Mouse (Mus musculus) urinary bladder, postnatal 0 days (tissue): ENCODE data around the gene Rhox4b. TPM values are rescaled to one million over a fixed set of nuclear protein-coding genes. Genes with fewer than 3 reads are reported as not detected.

ENCODE experiments used
- polyA plus RNA-seq: library from polyadenylated mRNA; unstranded; fragments of >200 nt; fragmentation: Nextera tagmentation; extraction: Ambion mirVana; gene quantifications from 2 replicates; pipeline ENCODE4 v1.2.1, GENCODE M21; 2015

Rhox4b gene
- not detected in 2 replicates for polyA plus RNA-seq

DNA sequence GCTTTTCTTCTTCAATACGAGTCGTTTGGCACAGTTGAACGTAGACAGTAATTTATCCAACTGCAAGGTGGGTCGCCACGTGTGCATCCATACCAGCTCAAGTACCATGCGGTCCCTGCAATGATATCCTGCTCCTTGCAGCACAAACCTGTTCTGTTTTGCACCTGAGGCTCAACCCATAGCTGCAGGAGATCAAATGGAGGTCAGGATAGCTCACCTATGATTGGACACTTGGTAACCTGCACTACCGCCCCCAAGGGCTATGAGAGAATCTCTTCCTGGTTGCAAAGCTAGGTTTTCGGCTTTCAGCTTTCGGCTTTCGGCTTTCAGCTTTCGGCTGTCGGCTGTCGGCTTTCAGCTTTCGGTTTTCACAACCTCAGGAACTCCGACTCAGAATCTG is at the start of gene Rhox4b:
Rhox4b (plus strand) TSS at position 301 of the 400 bp plus-strand sequence.

DNA sequence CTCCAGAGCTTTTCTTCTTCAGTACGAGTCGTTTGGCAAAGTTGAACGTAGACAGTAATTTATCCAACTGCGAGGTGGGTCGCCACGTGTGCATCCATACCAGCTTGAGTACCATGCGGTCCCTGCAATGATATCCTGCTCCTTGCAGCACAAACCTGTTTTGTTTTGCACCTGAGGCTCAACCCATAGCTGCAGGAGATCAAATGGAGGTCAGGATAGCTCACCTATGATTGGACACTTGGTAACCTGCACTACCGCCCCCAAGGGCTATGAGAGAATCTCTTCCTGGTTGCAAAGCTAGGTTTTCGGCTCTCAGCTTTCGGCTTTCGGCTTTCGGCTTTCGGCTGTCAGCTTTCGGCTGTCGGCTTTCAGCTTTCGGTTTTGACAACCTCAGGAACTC is 41.7 kb upstream of the Rhox4b start, which contains the start of gene Rhox4a2:
Rhox4a2 (plus strand) TSS at position 301 of the 400 bp plus-strand sequence.

DNA sequence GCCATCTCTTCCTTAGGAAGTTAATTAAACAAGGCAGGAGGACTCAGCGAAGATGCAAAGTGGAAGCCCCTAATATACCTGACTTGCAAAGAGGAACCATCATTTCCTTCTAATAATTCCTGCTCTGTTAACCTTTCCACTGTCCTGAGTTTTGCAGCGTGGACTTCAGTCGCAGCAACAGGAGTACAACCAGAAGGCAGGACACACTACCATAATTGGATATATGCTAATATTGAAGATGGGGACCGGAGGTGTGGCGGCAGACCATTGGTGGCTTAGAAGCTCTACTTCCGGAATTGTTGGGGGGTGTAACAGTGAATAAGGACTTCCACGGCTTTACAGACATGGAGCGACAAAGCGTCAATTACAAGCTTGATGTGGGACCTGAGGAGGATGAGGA is 20.5 kb upstream of the Rhox4b start, which contains the start of gene Rhox2b:
Rhox2b (plus strand) TSS at position 301 of the 400 bp plus-strand sequence.

DNA sequence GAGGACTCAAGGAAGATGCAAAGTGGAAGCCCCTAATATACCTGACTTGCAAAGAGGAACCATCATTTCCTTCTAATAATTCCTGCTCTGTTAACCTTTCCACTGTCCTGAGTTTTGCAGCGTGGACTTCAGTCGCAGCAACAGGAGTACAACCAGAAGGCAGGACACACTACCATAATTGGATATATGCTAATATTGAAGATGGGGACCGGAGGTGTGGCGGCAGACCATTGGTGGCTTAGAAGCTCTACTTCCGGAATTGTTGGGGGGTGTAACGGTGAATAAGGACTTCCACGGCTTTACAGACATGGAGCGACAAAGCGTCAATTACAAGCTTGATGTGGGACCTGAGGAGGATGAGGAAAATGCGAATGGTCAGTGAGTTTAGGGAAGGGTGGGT is 21.1 kb downstream of the Rhox4b start, which contains the start of gene Rhox2c:
Rhox2c (plus strand) TSS at position 301 of the 400 bp plus-strand sequence.

DNA sequence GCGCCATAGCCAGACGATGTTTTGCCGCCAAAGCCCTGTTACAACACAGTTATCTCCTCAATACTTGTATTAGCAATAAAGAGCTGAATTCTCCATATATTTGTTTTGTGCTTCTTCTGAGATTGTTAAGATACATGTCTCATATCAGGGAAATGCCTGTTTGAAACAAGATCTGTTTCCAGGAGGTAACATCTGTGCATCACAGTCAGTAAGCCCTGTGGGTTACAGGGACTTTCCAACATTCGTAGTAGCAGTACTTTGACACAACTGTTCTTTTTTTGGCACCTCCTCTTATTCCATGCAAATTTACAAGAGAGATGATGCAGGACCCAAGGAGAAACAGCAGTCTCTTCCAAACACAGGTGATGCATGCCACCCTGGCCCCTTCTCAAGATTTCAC is 26.0 kb downstream of the Rhox4b start, which contains the start of gene Rhox3c:
Rhox3c (plus strand) TSS at position 301 of the 400 bp plus-strand sequence.

DNA sequence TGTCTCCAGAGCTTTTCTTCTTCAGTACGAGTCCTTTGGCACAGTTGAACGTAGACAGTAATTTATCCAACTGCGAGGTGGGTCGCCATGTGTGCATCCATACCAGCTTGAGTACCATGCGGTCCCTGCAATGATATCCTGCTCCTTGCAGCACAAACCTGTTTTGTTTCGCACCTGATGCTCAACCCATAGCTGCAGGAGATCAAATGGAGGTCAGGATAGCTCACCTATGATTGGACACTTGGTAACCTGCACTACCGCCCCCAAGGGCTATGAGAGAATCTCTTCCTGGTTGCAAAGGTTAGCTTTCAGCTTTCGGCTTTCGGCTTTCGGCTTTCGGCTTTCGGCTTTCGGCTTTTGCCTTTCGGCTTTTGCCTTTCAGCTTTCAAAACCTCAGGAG is 47.7 kb downstream of the Rhox4b start, which contains the start of gene Rhox4c:
Rhox4c (plus strand) TSS at position 301 of the 400 bp plus-strand sequence.

Other genes starting within 250 kb of the Rhox4b start
- 773 and 849 TPM in 2 replicates for gene Ndufa1, start 241.3 kb upstream of the Rhox4b start, polyA plus RNA-seq
- gene Rnf113a1, start 241.2 kb upstream of the Rhox4b start, polyA plus RNA-seq, result 7.9 and 8.0 TPM in 2 replicates
- gene Gm9, start 221.5 kb upstream of the Rhox4b start, polyA plus RNA-seq, result not detected in 2 replicates
- not detected in 2 replicates for gene Rhox1, start 210.2 kb upstream of the Rhox4b start, polyA plus RNA-seq
- not detected in 2 replicates for gene Rhox2a, start 187.5 kb upstream of the Rhox4b start, polyA plus RNA-seq
- not detected in 2 replicates for gene Rhox3a, start 182.6 kb upstream of the Rhox4b start, polyA plus RNA-seq
- gene Rhox4a, start 167.2 kb upstream of the Rhox4b start, polyA plus RNA-seq, result not detected in 2 replicates
- not detected in 2 replicates for gene Rhox3a2, start 52.5 kb upstream of the Rhox4b start, polyA plus RNA-seq
- gene Rhox4a2, start 41.6 kb upstream of the Rhox4b start, polyA plus RNA-seq, result not detected in 2 replicates
- not detected in 2 replicates for gene Rhox2b, start 20.4 kb upstream of the Rhox4b start, polyA plus RNA-seq
- not detected in 2 replicates for gene Rhox2c, start 21.2 kb downstream of the Rhox4b start, polyA plus RNA-seq
- gene Rhox3c, start 26.1 kb downstream of the Rhox4b start, polyA plus RNA-seq, result not detected in 2 replicates
- gene Rhox4c, start 47.8 kb downstream of the Rhox4b start, polyA plus RNA-seq, result not detected in 2 replicates
- not detected in 2 replicates for gene Rhox2d, start 60.9 kb downstream of the Rhox4b start, polyA plus RNA-seq
- gene Rhox4d, start 81.9 kb downstream of the Rhox4b start, polyA plus RNA-seq, result not detected in 2 replicates
- gene Rhox2e, start 98.0 kb downstream of the Rhox4b start, polyA plus RNA-seq, result not detected in 2 replicates
- not detected in 2 replicates for gene Rhox3e, start 109.5 kb downstream of the Rhox4b start, polyA plus RNA-seq
- not detected in 2 replicates for gene Rhox4e, start 124.9 kb downstream of the Rhox4b start, polyA plus RNA-seq
- gene Rhox2f, start 138.9 kb downstream of the Rhox4b start, polyA plus RNA-seq, result not detected in 2 replicates
- gene Rhox3f, start 148.5 kb downstream of the Rhox4b start, polyA plus RNA-seq, result not detected in 2 replicates
- gene Rhox4f, start 175.2 kb downstream of the Rhox4b start, polyA plus RNA-seq, result not detected in 2 replicates
- not detected in 2 replicates for gene Rhox3g, start 196.1 kb downstream of the Rhox4b start, polyA plus RNA-seq
- gene Rhox2g, start 211.0 kb downstream of the Rhox4b start, polyA plus RNA-seq, result not detected in 2 replicates
- gene Rhox4g, start 218.8 kb downstream of the Rhox4b start, polyA plus RNA-seq, result not detected in 2 replicates
- not detected in 2 replicates for gene Rhox3h, start 236.3 kb downstream of the Rhox4b start, polyA plus RNA-seq
- not detected in 2 replicates for gene Rhox2h, start 240.8 kb downstream of the Rhox4b start, polyA plus RNA-seq